Mouse (Mus musculus) liver, adult 2 months (tissue): ENCODE data around the gene Npnt.

Experiments
- CTCF ChIP-seq: fragments of 200-500 bp; IDR thresholded peaks from 2 replicates; pipeline ENCODE4 v1.5.1; 2011; ENCODE audit warnings: low read depth, low read length, control low read depth
- POLR2A ChIP-seq: fragments of 200-500 bp; IDR thresholded peaks from 2 replicates; pipeline ENCODE4 v1.6.1; 2011; ENCODE audit warnings: low read length, control low read depth; ENCODE audit not compliant: insufficient read depth; ENCODE audit errors: extremely low read depth

- TF ChIP-seq POLR2A (no peak), CTCF (no peak)
Measured at GRCm38 (mm10) chr3:132919240-132919639, 30.9 kb downstream of the Npnt start.
